Comparison of ENCODE assay signal across 22 mouse cellular contexts in the genomic region with DNA sequence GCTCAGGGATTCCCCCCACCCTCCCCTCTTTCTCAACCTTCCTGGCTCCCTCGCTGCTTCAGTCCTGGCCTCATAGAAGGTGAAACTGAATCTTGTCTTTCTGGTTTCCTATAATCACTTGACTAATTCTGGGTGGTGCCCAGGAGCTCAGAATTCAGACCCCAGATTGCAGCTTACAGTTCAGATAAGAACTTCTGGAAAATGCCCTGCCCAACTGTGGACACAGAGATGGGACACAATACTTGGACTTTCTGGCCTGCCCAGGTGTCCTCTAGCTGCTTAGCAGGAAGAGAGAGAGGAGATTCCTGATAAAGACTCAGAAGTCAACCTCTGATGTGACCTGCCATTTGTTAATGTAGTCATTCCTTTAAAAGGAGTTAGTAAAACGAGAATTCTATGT.
"Had no signal": no experiment of that assay in that cellular context is flagged by ENCODE, and none has a peak within 500 bp of the region (broad histone marks: within the 10 kb centered on the region; RNA-seq: fewer than 3 reads in every experiment).

No protein-coding gene starts in this region.

- H3K9ac ChIP-seq: kidney, embryonic 15.5 days; limb, embryonic 12.5 days; limb, embryonic 15.5 days; liver, embryonic 14.5 days; liver, postnatal 0 days; lung, embryonic 14.5 days; midbrain, embryonic 13.5 days; neural tube, embryonic 13.5 days had no signal

- H3K27ac ChIP-seq: kidney, embryonic 15.5 days; layer of hippocampus, adult 2 months; limb, embryonic 12.5 days; limb, embryonic 15.5 days; liver, embryonic 14.5 days; macrophage; midbrain, embryonic 10.5 days; midbrain, embryonic 13.5 days; neural tube, embryonic 13.5 days had no signal

- H3K4me2 ChIP-seq: kidney, embryonic 15.5 days; limb, embryonic 12.5 days; limb, embryonic 15.5 days; liver, embryonic 11.5 days; lung, embryonic 14.5 days; midbrain, embryonic 13.5 days; neural tube, embryonic 13.5 days had no signal

- H3K4me3 ChIP-seq: kidney, embryonic 15.5 days; layer of hippocampus, adult 2 months; limb, embryonic 12.5 days; limb, embryonic 15.5 days; megakaryocyte, embryonic 14.5 days; midbrain, embryonic 10.5 days; midbrain, embryonic 13.5 days; myocyte; neural tube, embryonic 13.5 days had no signal

- H3K4me1 ChIP-seq: limb, embryonic 12.5 days; limb, embryonic 15.5 days; midbrain, embryonic 10.5 days; midbrain, embryonic 13.5 days; neural tube, embryonic 13.5 days had no signal

- H3K9me3 ChIP-seq: kidney, embryonic 15.5 days; limb, embryonic 12.5 days; limb, embryonic 15.5 days; megakaryocyte, embryonic 14.5 days; midbrain, embryonic 10.5 days; midbrain, embryonic 13.5 days; neural tube, embryonic 13.5 days had no signal

- H3K27me3 ChIP-seq: kidney, embryonic 15.5 days; limb, embryonic 12.5 days; limb, embryonic 15.5 days; midbrain, embryonic 13.5 days; neural tube, embryonic 13.5 days had no signal

- H3K36me3 ChIP-seq: kidney, embryonic 15.5 days; limb, embryonic 12.5 days; limb, embryonic 15.5 days; midbrain, embryonic 10.5 days; midbrain, embryonic 13.5 days; neural tube, embryonic 13.5 days had no signal

- DNase-seq: kidney, adult 18-20 months; kidney, postnatal 14 days; layer of hippocampus, adult 9-11 months; left cerebral cortex, postnatal 4 days; liver, postnatal 0 days; lung, embryonic 14.5 days; thymus, adult 18-20 months; thymus, postnatal 25 days had no signal

- ATAC-seq: liver, postnatal 0 days; lung, postnatal 0 days; midbrain, embryonic 13.5 days; midbrain, embryonic 16.5 days had no signal
